Mouse (Mus musculus): ENCODE results near the gene Sf3b4.

Sf3b4 gene

DNA sequence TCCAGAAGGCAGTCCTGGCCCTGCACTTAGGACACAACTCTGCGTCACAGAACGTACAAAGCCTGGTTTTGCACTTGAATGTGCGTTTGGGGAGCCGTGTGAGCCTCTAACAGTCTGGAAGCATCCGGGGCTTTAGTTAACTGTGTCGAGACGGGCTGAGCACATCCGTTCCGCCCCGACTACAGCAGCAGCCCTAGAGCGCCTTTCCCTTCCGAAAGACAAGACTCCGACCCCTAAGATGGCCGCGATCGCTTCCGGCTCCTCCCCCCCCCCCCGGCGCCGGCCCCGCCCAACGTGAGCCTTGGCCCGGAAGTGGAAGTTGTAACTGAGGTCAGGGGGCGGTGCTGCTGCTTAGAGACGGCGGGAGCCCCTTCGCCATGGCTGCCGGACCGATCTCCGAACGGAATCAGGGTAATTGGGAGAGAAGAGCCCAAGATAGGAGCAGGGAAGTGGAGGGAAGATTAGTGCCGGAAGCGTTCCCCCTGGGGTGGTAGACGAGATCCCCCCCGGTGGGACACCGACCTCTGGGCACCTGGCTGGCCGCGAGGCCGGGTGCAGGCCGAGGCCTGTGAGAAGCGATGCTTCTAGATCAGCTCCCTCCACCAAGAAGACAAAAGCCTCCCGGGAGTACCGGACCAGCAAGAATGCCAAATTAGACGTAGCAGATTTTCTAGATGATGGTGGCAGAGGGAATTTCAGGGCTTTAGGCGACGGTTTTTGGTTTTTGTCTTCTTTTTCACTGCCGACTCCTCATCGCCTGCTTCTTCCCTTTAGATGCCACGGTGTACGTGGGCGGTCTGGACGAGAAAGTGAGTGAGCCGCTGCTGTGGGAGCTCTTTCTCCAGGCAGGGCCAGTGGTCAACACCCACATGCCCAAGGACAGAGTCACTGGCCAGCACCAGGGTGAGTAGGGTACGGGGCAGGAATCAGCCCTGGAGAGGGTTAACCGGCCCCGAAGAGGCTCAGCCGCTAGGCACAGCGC lies at the start of gene Sf3b4:
Sf3b4 (plus strand) TSS at position 136 of the 982 bp plus-strand sequence.
- peak; percentile 72 to 80 for DNase-seq (ENCODE audit: low spot score in 2 of 2)

DNA sequence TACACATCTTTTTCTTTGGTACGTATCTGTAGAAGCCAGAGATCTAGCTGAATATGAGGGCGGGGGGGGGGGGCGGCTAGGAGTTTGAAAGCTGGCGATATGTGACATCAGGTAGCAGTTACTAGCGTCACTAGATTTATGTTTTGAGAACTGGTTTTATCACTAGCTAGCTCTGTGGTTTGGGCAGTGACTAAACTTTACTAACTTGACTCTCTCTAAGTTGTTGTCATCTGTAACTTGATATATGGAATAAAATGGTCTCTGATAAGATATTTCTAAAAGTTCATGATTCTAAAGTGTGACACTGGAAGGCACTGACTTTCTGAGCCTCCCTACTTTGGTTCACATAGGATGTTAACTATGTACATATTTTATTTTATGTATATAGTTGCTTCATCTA lies 47.9 kb upstream of the Sf3b4 start:
- no peak for DNase-seq (ENCODE audit: low spot score in 2 of 2)

DNA sequence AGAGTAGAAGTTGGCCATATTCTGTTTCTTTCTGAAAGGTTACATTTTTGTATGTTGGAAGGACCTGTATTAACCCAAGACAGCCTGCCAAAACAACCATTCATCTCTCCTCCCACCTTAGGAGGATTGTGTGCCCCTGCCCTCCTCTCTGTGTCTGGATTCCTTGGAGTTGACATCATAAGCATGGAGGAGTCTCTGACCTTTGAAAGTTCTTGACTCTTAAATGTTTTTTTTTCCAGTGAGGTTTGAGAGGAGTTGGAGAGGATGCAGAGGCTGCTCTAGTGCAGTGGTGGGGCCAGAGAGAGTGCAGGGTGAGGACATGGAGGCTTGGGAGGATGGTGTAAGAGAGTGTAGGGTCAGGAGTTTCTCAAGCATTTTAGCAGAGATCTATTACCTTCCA lies 44.0 kb upstream of the Sf3b4 start:
- no peak for DNase-seq (ENCODE audit: low spot score in 2 of 2)

GRCm38 (mm10) chr3:96132478-96132877 lies 39.7 kb upstream of the Sf3b4 start:
- no peak for DNase-seq (ENCODE audit: low spot score in 2 of 2)

- DNase-seq (ENCODE audit: low spot score in 2 of 2) = no peak
Measured at GRCm38 (mm10) chr3:96133327-96133905, 38.7 kb upstream of the Sf3b4 start.

DNA sequence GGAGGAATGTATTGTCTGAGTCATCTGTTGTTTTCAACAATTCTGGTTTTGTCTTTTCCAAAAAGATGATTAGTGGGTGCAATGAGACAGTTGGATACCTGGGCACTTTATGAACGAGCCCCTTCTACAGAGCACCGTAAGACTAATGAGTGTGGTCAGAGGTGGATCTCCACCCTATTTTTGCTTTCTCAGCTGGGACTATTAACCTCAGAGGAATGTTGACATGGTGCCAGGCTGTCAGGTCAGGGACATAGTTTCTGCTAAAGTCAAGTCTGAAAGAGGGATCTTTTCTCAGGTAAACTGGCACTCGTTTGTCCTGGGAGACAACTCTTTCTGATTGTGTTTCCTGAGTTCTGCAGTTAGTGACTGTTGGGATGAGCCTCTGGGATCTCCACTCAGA lies 37.1 kb upstream of the Sf3b4 start:
- no peak for DNase-seq (ENCODE audit: low spot score in 2 of 2)

DNA sequence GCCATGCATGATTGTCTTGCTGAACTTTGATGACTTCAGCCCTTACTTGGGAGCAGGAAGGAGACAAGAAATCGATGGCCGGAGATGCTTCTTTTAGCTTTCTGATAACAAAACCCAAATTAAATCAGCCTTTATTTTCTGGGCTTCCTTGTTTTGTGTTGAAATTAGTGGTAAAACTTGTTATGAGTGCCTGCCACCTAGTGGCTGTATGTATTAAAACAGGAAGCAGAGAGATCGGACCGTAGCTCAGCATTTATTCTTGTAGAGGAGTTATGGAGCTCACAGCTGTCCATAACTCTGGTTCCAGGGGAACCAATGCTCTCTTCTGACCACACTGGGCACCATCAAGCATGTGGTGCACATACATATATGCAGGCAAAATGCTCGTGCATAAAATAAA lies 24.2 kb upstream of the Sf3b4 start:
- DNase-seq (ENCODE audit: low spot score in 2 of 2) = no peak

- no peak for DNase-seq (ENCODE audit: low spot score in 2 of 2)
Measured at GRCm38 (mm10) chr3:96151836-96152235, 20.3 kb upstream of the Sf3b4 start.

DNA sequence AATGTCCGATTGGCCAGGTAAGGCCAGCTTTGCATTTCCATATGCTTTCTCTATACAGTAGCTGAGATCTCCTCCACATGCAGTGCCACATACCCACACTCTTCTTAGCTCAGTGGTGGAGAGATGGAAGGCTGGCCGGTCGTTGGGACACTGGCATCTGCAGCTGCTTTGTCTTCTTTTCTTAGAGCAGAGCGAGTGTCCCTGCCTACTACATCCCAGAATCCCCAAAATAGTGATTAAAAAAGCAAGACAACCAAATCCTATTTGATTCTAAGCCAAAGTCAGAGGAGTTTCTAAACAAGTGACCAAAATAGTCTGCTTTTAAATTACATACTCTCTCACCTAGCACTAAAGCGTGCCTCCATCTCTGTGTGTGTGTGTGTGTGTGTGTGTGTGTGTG lies 19.5 kb upstream of the Sf3b4 start:
- no peak for DNase-seq (ENCODE audit: low spot score in 2 of 2)

GRCm38 (mm10) chr3:96155501-96155900 lies 16.6 kb upstream of the Sf3b4 start:
- no peak for DNase-seq (ENCODE audit: low spot score in 2 of 2)

- DNase-seq (ENCODE audit: low spot score in 2 of 2) = no peak
Measured at GRCm38 (mm10) chr3:96159820-96160219, 12.3 kb upstream of the Sf3b4 start.

- DNase-seq (ENCODE audit: low spot score in 2 of 2) = no peak
Measured at GRCm38 (mm10) chr3:96160222-96160802, 11.8 kb upstream of the Sf3b4 start.

- DNase-seq (ENCODE audit: low spot score in 2 of 2) = no peak
Measured at GRCm38 (mm10) chr3:96160803-96161516, 11.2 kb upstream of the Sf3b4 start.

DNA sequence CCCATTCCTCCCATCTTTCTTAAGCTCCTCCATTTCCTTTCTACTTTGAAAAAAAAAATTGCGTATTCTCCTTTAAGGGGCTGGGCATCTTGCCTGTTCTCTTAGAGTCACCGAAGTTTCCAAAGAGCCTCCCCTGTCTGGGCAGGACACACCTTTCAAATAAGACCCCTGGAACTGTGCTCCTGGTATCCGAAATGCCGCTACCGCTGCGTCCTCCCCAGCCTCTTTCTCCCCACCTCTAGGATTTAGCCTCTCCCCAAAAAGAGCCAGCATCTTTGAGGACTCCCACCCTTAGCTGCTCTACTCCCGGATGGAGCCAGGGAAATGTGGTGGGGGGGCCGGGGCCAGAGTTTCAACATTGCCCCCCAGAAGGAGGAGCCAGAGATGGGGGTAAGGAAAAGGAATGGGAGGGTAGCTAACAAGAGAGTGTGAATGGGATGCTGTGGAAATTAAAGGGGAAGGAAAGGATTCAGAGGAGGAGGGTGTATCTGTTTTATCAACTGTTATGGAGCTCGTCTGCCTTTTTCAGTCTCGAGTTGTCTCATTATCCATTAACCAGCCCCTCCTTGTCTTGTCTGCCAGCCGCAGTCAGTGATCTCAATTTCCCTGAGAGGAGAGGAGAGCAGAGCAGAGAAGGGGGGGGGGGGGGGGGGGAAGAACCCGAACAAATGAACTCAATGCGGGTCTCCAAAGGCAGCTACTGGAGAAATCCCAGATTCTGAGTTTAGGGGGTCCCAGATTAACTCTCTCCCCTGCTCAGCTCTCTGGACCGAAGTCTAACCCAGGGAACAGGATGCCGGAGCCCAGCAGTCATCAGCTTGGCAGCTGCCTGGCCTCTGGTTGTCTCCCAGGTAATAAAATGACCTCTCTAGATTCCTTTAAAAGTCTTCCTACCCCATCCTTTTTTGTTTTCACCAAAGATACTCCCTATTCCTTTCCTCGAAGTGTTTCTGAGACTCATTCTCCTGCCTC lies 10.0 kb upstream of the Sf3b4 start, which contains the start of gene Mtmr11:
Mtmr11 (plus strand) TSS at position 136 of the 972 bp plus-strand sequence.
- DNase-seq (ENCODE audit: low spot score in 2 of 2) = no peak

GRCm38 (mm10) chr3:96163040-96163439 lies 9.1 kb upstream of the Sf3b4 start:
- no peak for DNase-seq (ENCODE audit: low spot score in 2 of 2)

DNA sequence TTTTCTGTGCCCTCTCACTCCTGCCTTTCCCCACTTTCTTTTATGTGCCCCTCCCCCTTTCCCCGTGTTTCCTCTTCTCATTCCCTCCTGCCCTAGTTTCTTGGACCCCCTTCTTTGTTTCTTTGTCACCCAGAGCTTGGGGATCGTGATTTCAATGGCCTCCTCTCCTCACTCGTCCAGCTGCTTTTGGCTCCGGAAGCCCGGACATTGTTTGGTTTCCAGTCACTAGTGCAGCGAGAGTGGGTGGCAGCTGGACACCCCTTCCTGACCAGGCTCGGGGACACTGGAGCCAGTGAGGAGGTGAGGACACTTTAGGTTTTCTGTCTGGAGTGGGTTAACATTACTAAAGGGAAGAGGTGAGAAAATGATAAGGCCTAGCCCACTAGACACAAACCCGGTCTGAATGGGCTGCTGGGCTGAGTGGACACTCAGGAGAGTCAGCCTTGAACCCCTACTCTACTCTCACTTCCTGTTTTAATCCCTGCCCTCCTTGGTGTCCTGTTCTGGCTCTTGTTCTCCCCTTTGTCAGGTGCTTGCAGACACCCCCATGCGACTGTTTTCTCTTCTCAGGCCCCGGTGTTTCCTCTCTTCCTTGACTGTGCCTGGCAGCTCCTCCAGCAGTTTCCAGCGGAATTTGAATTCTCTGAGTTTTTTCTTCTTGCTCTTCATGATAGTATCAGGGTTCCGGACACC lies 3.5 kb upstream of the Sf3b4 start:
- DNase-seq (ENCODE audit: low spot score in 2 of 2) = no peak

DNA sequence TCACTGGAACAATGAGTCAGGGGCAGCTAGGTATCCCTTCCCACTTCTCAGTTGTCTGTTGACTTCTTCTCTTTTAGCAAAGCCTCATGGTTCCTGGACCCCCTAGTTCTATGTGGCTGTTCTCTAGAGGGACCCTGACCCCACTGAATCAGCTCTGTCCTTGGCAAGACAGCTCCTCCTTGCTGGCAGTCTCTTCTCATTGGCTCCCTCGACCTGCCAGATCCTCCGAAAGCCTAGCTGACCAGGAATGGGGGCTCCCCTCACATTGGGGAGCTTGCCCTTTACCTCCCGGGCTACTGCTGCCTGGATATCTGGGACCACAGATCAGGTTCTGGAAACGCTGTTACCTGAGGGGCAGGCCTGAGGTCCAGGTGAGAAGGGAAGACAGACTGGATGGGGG lies 1.9 kb upstream of the Sf3b4 start:
- DNase-seq (ENCODE audit: low spot score in 2 of 2) = no peak

DNA sequence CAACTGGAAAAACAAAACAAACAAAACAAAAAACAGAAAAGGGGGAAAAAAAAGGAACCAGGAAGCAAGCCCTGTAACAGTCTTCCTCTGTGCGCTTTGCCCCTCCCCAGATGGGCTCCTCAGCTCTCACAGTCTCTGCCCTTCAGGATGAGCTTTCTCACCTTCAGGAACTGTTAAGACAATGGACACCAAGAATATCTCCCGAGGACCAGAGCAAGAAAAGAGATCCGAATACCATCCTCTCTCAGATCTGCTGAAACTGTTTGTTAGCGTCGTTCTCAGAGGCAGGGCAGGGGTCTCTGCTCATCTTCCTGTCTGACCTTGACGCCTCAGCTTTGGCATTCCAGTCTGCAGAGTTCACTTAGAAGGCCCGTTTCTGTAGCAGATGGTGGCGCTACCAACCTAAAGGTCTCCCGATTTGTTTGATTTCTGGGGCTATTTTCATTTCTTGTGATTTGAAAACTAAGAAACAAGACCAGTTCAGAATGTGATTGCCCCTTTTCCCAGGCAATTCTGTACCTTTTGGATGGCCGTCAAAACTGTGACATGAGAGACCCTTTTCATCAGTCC lies 1.1 kb upstream of the Sf3b4 start:
- no peak for DNase-seq (ENCODE audit: low spot score in 2 of 2)

- no peak for DNase-seq (ENCODE audit: low spot score in 2 of 2)
Measured at GRCm38 (mm10) chr3:96171583-96172196, 442 bp upstream of the Sf3b4 start.

Measured in frontal cortex, postnatal 14 days (tissue).